Mouse (Mus musculus): Measurements from ENCODE around the gene Cyth3.

Cyth3 gene

DNA sequence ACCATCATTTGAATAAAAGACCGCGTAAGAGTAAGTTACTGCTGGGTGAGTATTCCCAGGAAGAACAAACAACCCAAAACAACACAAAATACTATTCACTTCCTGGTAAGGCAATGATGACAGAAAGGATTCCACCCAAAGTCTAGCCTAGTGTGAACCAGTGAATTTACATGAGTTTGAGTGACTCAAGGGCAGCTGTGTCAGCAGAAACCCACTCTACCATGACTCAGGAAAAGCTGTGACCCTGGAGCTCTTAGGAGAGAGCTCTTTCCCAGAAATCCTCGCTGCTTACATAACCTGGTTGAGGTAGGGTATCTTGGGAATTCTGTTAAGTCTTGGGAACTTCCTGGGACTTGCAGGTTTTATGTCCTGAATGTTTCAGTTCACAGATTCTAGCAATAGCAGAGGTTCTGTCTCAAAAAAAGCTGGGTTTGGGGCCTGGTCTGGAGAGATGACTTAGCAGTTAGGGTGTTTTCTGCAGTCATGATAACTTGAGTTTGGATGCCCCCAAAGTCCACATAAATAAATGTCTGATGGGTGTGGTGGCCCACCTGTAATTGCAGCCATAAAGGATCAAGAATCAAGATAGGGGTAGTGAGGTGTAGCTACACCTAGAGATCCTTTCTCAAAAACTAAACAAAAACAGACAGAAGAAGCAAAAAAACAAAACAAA, 5.5 kb upstream of the Cyth3 start:
- no peak for DNase-seq

DNA sequence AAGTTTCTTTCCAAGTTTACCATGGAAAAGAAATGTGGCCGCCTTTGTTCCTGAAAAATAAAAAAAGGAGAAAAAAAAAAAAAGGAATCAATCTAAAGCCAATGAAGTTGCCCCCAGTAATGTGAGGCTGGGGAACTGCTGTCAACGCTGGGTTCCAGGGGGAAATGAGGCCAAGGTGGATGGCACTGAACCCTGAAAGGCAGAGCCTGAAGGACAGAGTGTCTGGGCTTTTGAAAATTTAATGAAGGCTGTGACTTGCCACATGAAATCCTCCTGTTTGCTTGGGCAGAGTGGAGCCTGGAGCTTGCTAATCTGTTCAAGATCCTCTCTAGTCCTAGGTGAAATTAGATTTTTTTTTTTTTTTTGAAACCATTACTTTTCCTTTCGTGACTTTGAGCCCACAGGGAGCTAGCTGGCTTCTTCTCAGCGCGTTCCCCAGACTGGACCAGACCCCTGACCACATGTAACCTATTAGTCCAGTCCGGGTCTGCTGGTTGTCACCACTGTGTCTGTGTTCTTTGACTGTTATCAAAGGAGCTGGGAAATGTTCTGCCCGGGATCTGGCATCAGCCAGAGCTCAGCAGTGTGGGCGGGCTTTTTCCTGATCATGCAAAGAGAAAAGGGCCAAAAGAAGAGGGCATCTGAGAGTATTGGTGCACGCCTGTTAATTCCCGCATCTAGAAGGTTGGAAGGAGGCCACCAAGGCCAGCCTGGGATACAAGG, 4.6 kb upstream of the Cyth3 start:
- no peak for DNase-seq

DNA sequence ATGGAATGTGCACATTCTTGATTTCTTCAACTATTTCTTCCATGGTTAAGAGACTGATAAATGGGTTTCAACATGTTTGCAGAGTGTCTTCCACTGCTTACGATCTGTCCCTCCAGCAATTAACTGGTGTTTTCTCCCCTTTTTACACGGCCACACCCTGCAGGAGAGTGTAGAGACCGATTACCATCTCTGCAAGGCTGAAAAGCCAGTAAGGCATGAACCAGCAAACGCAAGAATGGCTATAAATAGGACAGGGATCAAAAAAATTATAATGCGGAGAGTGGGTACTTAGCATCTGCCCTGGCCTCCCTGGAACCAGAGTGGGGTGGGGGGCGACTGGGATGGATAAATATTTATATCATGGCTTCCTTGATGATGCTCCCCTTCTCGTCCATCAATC, 3.7 kb upstream of the Cyth3 start:
- no peak for DNase-seq

DNA sequence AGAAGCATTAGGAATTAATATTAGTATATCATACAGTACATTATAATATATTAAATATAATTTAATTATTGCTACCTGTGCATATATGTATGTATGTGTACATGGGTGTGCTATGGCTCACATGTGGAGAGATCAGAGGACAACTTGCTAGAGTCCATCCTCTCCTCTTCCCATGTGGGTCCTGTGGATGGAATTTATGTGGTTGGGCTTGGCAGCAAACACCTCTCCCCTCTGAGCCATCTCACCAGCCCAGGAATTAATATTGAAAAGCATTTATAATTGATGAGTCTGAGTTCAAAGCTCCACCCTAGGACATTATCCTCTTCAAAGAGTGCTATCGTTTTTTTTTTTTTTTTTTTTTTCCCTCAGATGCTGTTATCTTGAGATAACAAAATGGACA, 2.1 kb upstream of the Cyth3 start:
- no peak for DNase-seq

DNA sequence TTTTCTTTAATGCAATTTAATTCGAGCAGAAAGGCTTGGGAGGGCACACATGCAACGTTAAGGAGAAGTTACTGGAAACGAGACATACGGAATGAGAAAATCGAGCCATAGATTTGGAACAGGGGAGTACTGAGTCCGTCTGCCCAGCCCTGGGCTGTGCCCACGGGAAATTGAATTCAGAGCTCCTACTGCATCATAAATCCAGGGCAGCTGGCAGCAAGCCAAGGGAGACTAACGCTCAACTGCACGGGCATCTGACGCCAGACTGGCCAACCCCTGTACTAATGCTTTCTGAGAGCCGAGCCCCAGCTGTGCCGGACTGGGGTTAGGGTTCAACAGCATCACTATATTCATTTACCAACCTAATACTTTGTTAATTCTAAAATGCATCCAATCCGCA, 1.3 kb upstream of the Cyth3 start:
- peak; percentile 80 to 86 for DNase-seq

DNA sequence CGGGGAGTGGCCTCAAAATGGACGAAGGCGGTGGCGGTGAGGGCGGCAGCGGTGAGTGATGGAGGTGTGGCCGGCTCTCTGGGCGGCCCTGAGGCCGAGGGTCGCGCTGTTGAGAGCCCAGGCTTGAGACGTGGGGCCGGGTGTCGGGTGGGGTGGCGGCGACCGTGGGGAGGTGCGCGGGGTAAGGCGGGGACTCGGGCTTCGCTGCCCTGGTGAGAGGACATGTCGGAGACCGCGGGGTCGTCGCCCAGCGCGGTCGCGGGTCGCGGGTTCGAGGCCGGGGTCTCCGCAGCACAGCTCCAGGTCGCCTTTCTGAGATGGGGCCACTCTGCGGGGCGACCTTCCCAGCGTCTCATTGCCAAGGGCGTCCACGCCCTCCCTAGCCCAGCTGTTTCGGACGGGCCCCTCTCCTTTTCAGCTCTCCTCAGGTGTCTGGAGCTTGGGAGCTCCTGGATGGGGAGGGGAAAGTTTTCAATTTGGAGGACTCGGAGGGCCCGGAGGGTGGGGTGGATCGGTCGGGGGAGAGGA, 440 bp downstream of the Cyth3 start:
- DNase-seq = no peak

DNA sequence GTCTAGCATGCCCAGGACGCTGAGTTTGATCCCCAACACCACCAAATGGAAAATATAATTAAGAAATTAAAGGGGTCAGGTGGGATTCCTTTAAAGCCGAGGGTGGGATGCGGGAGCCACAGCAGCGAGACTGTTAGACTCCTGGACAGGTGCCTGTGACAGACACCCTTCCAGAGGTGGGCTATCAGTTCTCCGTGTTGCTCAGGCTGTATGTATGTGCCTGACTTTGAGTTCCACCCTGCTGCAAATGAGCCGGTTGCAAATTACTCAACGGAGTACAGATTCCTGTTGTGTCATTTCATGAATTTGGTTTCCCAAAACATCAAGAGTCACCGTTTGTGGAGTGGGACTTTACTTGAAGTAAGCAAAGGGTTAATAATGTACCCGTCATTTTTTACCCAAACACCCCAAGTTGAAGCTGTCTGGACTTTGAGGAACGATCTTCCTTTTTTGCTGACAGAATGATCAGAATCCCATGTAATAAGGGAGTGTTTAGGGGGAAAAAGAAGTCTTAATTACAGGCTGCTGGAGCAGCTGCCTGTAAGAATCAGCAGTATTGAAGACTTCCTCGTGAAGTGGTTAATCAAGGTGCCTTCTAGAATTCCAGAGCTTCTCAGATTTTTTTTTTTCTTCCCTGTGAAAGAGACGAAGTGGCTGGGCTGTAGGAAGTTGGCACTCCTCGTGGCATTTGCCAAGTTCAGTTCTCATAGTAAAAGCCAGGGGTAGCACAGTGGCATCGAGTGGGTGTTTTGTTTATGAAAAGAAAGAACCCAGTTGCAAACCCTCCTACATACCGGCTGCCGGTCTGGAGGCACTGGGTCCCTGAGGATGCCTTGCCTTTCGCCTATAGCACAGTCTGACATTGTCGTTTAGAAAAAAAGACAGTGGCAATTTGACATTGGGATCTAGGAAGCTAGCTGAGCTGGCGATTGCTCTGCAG, 1.4 kb downstream of the Cyth3 start:
- DNase-seq = peak in 1 of 2 experiments; percentile 43

DNA sequence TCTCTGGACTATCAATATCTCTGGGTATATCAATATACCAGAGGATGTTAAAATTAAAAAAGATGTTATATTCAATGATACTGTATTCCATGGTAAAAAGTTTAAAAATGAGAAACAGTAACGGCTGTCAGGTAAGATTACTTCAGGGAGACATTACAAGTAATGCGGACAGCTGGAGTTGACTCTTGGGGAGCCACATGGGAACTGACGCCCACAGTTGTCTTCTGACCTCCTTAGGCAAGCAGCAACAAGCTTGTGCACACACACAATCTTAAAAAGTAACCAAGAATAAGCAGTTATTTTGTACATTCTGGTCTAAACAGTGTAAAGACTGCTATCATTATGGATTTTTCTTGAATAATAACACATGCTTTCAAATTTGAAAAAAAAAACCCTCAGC, 2.2 kb downstream of the Cyth3 start:
- DNase-seq = no peak

DNA sequence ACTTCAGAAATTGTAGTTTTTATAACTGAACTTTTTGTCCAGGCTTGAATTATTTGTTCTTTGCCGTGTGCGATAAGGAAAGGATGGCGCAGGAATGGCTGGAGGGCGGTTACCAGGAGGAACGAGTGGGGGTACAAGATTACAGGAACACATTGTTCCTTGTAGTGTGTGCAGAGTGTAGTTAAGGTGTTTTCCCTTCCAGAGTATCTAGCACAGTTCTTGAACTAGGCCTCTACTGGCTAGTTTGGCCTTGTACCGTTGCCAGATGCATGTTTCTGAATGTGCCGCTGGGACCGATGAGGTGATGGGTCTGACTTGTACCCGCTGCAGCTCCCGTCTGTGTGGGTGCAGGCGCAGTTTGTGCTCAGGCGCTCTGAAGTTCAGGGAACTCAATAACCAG, 3.2 kb downstream of the Cyth3 start:
- peak in 1 of 2 experiments; percentile 41 for DNase-seq

DNA sequence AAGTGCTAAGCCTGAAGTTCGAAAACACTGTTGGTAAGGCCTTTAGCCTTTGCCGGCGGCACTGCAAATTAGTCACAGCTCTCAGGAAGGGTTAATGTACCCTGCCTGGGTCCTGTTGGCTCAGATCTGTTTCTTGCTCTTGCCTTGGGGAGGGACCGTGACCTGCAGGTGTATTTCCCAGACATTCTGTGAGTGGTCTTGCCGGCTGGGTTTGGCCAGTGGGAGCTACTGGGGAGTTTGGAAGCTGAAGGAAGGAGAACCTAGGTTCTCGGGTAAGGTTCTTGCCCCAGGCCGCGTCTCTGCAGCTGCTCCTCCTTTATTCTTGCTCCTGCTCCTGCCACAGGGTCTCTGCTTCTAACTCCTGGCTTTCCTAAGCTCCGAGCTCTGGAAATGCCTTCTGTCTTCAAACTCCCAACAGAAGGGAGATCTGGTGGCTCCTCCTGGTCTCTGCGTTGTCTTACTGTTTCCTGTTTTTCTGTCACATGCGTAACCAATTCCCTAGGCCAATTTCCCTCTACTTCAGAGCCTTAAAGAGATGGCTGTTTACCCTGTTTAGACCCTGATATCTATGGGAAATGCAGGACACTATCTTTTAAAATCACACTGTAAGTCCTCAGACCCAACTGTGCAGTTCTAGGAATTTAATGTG, 3.8 kb downstream of the Cyth3 start:
- DNase-seq = peak in 1 of 2 experiments; percentile 38

DNA sequence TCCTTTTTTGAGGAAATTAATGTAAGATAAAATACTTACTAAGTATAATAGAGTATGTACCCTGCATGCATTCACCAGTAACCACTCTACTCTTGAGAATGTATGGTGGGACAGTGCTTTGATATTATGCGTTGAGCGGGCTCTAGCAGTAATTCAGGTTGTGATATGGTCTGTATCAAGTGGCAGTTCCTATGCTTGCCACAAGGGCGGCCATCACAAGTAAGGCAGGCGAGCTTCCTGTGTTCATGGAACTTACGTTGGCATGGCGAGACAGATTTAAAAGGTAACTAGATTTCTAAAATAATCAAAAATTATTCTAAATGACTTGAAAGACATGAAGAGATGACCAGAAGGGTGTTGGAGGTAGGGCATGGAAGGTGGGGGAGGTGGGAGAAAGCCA, 5.3 kb downstream of the Cyth3 start:
- no peak for DNase-seq

DNA sequence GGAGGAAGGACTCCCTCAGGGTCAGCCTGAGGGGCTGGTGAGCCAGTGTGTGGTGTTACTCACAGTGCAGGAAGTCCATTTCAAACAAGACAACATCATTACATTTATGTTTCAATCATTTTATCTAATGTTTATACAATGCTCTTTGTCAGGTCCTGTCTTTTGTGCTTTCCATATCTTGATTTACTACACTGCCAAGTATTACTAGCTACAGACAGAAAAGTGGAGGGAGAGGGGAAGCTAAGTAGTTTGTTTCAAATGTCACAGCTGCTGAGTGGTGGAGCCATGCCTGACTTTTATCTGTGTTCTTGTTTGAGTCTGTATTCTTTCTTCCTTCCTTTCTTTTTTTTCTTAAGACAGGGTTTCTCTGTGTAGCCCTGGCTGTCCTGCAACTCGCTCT, 5.7 kb downstream of the Cyth3 start:
- DNase-seq = no peak

DNA sequence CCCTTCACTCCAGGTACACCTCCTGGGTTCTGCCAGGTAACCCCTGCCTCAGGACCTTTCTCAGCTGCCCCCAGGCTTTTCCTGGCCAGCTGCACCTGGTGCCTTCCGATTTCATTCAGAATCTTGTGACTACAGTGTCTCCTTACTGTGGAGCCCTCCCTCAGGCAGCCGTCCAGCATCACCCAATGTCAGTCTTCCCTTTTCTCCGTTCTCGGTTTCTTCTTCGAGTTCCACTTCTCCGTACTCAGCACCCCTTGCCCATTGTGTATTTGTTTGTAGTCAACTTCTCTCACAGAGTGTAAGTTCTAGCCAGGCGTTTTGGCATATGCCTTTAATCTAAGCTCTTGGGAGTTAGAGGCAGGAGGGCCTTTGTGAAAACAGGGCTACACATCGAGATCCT, 7.4 kb downstream of the Cyth3 start:
- no peak for DNase-seq

DNA sequence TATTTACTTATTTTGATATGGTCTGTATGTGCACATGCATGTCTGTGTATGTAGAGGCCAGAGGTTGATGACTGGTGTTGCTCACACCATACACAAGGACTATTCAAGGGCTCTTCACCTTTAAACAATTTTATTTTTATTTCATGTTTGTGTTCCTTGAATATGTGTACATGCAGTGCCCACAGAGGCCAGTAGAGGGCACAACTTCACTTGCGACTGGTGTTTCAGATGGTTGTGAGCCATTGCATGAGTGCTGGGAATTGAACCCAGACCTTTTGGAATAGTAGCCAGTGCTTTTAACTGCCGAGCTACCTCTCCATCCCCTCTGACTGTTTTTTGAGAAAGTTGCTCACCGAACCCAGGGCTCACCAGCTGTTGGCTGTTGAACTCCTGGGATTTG, 8.0 kb downstream of the Cyth3 start:
- no peak for DNase-seq

DNA sequence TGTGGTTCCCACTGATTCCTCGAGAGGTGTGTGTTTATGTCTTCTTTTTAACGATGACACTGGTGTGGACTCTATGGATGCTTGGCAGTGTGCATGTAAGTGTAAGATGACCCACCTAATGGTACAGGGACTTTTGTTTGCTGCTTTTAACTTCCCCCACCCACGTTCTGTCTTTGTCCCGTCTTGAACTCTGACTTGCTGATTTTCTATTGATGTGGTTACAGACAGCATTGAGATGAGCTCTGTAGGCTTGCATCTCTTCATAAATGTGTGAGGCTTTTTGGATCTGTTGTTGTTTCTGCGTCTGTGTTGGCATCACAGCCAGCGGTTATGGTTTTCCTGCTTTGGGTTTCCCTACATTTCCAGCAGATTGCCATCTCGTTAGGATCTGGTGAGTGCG, 8.5 kb downstream of the Cyth3 start:
- DNase-seq = no peak

DNA sequence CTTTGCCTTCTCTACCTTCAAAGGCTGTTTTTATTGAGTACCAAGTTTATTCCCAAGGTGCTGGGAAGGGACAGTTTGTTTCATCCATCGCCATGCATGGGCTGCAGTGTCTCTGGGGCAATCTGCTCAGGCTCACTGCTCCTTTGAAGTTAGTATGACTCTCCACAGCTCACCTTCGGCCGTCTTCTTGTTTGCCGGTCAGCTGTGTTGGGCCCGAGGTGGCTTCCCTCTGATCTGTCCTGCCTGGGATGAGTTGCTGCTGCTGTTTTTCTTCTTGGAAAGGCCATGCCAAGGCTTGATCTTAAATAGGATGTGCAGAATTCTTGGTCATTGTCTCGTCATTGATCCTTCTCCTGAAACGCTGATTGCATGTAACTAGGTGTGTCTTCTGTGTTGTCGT, 9.3 kb downstream of the Cyth3 start:
- DNase-seq = no peak

DNA sequence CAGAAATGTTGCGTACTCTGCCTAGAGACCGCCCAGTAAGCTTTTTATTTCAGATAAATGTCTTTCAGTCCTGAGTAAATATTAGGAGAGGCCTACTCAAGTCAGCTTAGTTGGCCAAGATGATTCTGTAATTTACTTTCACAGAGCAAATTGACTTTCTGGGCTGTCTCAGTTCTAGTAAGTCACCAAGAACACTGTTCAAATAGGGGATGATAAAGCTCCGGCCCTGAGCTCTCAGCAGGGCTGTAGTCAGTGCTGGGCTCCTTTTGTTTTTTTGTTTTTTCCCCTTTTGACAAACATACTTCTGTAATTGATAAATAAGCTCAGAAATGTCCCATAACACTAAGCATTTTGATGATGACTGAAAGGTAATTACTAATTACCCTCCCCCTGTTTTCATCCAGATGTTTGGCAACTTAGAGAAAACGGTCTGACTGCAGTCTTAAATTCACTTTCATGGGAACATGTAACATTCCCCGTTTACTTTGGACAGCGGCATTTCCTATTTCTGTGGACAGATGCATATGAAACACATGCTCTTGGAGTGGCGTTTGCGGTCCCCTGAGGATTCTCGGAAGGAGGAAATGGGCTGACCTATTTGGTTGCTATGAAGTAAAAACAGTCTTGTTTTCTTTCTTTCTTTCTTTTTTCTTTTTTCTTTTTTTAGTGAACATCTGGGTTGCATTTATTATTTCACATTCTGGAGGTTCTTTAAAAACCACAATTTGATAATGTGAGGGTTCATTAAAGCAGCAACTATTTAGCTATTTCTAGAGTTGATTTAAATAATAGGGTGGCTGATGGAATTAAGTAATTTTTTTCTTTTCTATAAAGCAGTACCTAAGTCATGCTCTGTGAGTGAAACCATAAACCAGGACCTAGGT, 10.7 kb downstream of the Cyth3 start:
- peak; percentile 74 to 81 for DNase-seq

DNA sequence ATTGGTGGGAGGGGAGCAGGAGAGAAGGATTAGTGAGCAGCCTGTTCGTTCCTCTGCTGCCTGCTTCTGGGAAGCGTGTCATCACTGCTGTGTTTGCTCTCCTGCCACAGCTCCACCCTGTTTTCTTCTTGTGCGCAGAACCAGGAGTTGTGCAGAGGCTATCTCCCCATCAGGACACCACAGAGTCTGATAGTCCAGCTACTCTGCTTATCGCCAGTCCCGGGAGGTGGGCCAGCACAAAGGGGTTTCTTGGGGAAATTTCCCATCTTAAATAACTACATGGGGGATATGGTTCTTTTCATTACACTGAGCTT, 11.3 kb downstream of the Cyth3 start:
- no peak for DNase-seq

DNA sequence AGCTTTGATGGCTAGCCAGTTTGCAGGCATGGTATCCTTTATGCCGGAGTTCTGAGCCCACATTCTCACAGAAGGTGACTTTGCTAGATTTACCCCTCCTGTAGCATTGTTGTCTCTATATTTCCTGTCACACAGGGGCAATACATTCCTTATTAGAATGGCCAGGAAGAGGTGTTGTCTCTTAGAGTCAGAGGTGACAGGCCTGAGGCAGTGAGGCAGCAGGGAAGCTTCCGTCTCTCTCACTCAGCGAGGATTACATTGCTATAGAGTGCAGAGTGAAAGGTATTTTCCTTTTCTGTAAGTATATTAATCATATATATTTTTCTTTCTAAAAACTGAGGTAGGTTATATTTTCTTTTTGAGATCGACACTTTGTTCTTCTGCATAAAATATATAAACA, 11.6 kb downstream of the Cyth3 start:
- DNase-seq = no peak

DNA sequence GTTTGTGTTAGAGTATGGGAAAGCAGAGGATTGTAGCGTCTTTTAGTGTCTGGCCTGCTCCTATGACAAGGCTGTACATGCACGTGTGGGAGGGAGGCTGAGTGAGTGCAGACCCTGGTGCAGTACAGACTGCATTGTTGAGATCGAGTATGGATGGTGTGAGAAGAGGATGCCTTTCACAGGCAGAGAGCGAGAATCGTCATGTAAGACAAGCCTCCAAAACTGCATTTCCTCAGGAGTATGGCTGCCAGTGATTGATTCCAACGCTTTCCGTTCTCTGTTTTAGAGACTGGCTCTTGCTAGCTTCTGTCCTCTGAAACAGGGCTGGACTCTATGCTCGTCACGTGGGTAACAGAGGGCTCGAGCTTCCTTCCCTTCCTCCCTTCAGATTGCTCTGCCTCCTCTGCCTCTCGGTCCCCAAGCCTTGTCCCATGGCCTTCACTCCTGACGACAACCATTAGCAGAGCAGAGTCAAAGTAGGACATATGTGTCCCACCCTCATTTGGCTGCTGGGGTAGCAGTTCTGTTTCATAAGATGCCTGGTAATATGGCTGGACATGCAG, 12.4 kb downstream of the Cyth3 start:
- peak; percentile 35 to 55 for DNase-seq

DNA sequence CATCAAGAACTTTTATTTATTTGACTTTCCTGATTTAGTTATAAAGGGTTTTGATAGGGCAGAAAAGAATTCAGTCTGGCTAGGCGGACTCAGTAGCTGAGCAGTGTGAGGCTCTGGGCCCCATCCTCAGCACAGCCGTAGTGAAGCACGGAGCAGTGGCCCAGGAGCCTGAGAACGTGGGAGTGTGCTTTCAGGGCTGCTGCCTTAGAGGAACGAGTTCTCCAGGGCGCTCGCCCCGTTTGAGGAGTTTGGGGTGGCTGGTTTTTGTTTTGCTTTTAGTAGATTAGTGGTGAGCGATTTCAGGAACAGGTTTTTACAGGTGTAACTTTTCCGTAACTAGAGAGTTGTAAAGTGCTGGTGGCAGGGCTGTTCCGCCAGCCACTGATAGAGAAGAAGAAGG, 13.1 kb downstream of the Cyth3 start:
- DNase-seq = peak; percentile 57 to 70

DNA sequence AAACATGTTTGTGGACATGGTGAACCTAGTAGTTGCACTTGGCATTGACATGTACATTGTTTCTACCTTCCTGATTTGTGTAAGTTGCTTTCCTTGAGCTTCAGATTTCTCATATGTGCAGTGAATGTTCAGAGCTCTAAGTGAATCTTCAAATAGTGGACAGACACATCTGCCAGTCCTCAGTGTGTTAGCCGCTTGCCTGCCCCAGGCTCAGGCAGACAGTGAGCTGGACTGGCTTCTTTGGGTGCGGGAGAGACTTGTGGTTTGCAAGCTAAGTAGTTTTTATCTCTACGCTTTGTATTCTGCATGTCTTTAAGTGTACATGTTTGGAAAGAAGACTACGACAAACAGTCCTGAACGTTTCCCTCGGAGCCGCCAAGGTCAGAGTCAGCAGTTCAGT, 13.9 kb downstream of the Cyth3 start:
- DNase-seq = no peak
